Mouse (Mus musculus) ES-Bruce4 (cell line): ENCODE measurements at regions not wholly inside any gene's neighbourhood (a gene's known extent, or its start where the extent isn't known, plus 50 kb on each side); places are given as distances from the start of the nearest gene placed in this dataset.

Source experiments
- H3K27ac ChIP-seq: 2 replicates; pipeline ENCODE4 v1.5.1; 2012; ENCODE audit warnings: low read length, inconsistent platforms; ENCODE audit not compliant: insufficient read depth
- H3K27me3 ChIP-seq: 2 replicates; pipeline ENCODE4 v1.6.1; 2012; ENCODE audit warnings: mild to moderate bottlenecking, low read length, inconsistent platforms; ENCODE audit not compliant: control insufficient read depth, poor library complexity, insufficient read depth, severe bottlenecking
- H3K36me3 ChIP-seq: 2 replicates; pipeline ENCODE4 v1.6.1; 2012; ENCODE audit warnings: inconsistent platforms, mild to moderate bottlenecking, low read length, moderate library complexity; ENCODE audit not compliant: control insufficient read depth, poor library complexity, insufficient read depth, severe bottlenecking
- H3K4me1 ChIP-seq: one replicate; pipeline ENCODE4 v1.8.1; 2011; ENCODE audit warnings: low read length; ENCODE audit not compliant: control insufficient read depth, insufficient read depth
- H3K4me3 ChIP-seq: 2 replicates; pipeline ENCODE4 v1.5.1; 2011; ENCODE audit warnings: low read depth, mild to moderate bottlenecking, low read length
- H3K9ac ChIP-seq: 2 replicates; pipeline ENCODE4 v1.6.1; 2012; ENCODE audit warnings: low read depth, mild to moderate bottlenecking, inconsistent platforms; ENCODE audit not compliant: poor library complexity, severe bottlenecking
- H3K9me3 ChIP-seq: replicated peaks from 2 replicates; pipeline ENCODE4 v1.6.1; 2012; ENCODE audit warnings: mild to moderate bottlenecking, low read length, inconsistent platforms; ENCODE audit not compliant: control insufficient read depth, poor library complexity, insufficient read depth, severe bottlenecking
- CTCF ChIP-seq: IDR thresholded peaks from one replicate; pipeline ENCODE4 v1.8.1; 2011; ENCODE audit warnings: low read depth, low read length
- EP300 ChIP-seq: IDR thresholded peaks from 2 replicates; pipeline ENCODE4 v1.6.1; 2011; ENCODE audit warnings: low read depth, low read length; ENCODE audit not compliant: insufficient read depth
- POLR2A ChIP-seq: IDR thresholded peaks from one replicate; pipeline ENCODE4 v1.8.1; 2011; ENCODE audit warnings: low read length; ENCODE audit not compliant: insufficient read depth

DNA sequence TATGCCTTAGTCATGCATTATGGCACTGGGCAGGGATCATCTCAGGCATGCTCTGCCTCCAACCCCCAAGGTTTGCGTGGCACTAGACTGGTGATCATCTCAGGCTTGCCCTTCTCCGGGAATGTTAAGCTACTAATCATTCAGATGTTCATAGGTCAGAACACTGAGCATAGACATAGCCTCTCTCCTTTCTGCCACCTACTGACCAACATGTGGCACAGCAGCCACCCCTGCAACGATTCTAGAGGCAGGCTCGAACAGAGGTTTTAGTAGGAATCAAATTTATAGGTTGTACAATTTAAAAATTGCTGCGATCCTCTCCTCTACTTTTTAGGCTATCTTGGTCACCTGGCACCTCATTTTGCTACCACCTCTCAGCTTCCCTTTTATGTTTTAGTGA, 430.0 kb upstream of the Got2 start:
- Histone ChIP-seq H3K36me3 (no peaks in the 10 kb centered on the region), H3K27ac (no peak overlapping the region), H3K9ac (no peak overlapping the region), H3K27me3 (no peaks in the 10 kb centered on the region), H3K4me3 (no peak overlapping the region), H3K9me3 (no peaks in the 10 kb centered on the region), H3K4me1 (no peaks in the 10 kb centered on the region)
- TF ChIP-seq CTCF, result peak; percentile 47
- no peak for TF ChIP-seq EP300
- TF ChIP-seq POLR2A, result no peak

DNA sequence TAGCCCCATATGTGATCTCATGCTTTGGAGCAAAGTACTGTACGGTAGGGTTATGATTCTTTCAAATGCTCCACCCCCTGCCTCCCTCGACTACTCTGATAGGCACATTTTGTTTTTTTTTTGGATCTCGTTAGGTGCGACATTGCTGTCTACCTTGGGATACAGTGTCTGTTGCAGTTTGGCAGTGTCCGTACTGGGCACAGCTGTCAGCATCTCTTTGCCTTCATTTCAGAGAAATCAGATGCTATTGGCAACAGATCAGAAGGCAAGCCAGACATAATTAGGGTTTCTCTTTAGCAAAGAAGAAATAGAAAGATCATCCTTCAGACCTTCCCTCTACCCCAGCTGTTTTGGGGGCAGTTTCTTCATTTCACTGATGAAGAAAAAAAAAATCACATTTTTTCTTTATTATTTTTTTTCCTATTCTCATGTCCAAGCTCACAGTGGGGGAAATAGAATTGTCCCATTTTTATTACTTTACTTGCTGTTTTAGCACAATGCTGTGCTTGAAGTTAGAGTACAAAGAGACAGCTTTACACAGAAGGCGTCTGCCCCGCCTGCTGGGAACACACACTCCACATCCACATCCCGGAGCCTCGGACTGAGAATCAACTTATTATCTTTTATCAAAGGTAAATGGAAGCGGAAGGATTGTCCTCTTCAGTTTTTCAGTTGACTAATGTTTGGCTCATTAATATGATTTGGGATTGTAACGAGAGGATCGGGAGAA, 420.8 kb upstream of the Got2 start:
- Histone ChIP-seq H3K9ac (no peak overlapping the region), H3K36me3 (no peaks in the 10 kb centered on the region), H3K9me3 (no peaks in the 10 kb centered on the region), H3K4me3 (no peak overlapping the region), H3K27ac (no peak overlapping the region), H3K27me3 (no peaks in the 10 kb centered on the region), H3K4me1 (no peaks in the 10 kb centered on the region)
- TF ChIP-seq CTCF (no peak), EP300 (no peak), POLR2A (no peak)

- H3K27me3 ChIP-seq, result no peaks in the 10 kb centered on the region
- no peak overlapping the region for H3K4me3 ChIP-seq
- no peaks in the 10 kb centered on the region for H3K4me1 ChIP-seq
- H3K36me3 ChIP-seq, result no peaks in the 10 kb centered on the region
- TF ChIP-seq POLR2A (no peak), CTCF (no peak), EP300 (no peak)
- H3K9me3 ChIP-seq, result no peaks in the 10 kb centered on the region
- no peak overlapping the region for H3K9ac ChIP-seq
- H3K27ac ChIP-seq, result no peak overlapping the region
These were observed 408.3 kb upstream of the Got2 start for GRCm38 (mm10) chr8:96296643-96297042.

GRCm38 (mm10) chr8:96290740-96291139, 402.4 kb upstream of the Got2 start:
- H3K27me3 ChIP-seq, result no peaks in the 10 kb centered on the region
- H3K36me3 ChIP-seq, result no peaks in the 10 kb centered on the region
- H3K9ac ChIP-seq, result no peak overlapping the region
- H3K4me3 ChIP-seq, result no peak overlapping the region
- H3K9me3 ChIP-seq, result no peaks in the 10 kb centered on the region
- no peak overlapping the region for H3K27ac ChIP-seq
- no peak for TF ChIP-seq CTCF
- TF ChIP-seq POLR2A, result no peak
- no peak for TF ChIP-seq EP300
- H3K4me1 ChIP-seq, result no peaks in the 10 kb centered on the region

DNA sequence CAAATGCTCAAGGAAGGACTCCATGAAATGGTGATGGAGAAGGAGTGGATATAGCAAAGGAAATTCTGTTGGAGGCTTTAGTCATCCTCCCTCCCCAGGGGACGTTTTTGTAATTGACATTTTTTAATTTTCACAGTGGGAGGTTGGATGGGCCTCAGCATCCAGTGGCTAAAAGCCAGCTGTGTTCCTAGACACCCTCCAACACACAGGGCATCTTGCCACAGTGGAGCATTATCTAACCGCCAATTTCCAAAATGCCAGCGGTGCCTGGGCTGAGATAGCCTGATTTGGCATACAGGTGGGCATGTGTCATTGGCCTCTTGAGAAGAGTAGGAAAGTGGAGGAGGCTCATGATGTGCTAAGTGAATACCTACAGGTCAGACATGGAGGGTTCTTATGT, 401.2 kb upstream of the Got2 start:
- TF ChIP-seq EP300 (no peak), POLR2A (no peak), CTCF (no peak)
- no peaks in the 10 kb centered on the region for H3K27me3 ChIP-seq

GRCm38 (mm10) chr8:96288525-96288924, 400.2 kb upstream of the Got2 start:
- Histone ChIP-seq H3K9me3 (no peaks in the 10 kb centered on the region), H3K27me3 (no peaks in the 10 kb centered on the region), H3K36me3 (no peaks in the 10 kb centered on the region), H3K4me1 (no peaks in the 10 kb centered on the region), H3K9ac (no peak overlapping the region), H3K27ac (no peak overlapping the region), H3K4me3 (no peak overlapping the region)
- no peak for TF ChIP-seq POLR2A
- TF ChIP-seq CTCF, result no peak
- TF ChIP-seq EP300, result no peak

More for the DNA sequence above, 401.2 kb upstream of the Got2 start:
- H3K36me3 ChIP-seq, result no peaks in the 10 kb centered on the region
- H3K9me3 ChIP-seq, result no peaks in the 10 kb centered on the region
- H3K4me3 ChIP-seq, result no peak overlapping the region
- no peak overlapping the region for H3K27ac ChIP-seq
- no peak overlapping the region for H3K9ac ChIP-seq
- no peaks in the 10 kb centered on the region for H3K4me1 ChIP-seq
